Mouse (Mus musculus) kidney, postnatal 10 days (tissue): ENCODE data around the gene Ripor2.

Experiments used
- DNase-seq: peaks from one replicate; pipeline ENCODE4 v3.0.0; 2021; ENCODE audit warnings: mixed read lengths

Gene Ripor2

GRCm38 (mm10) chr13:24778026-24778425 is 196.0 kb downstream of the Ripor2 start:
- DNase-seq: no peak

GRCm38 (mm10) chr13:24778706-24779380 is 196.9 kb downstream of the Ripor2 start:
- DNase-seq: no peak

DNA sequence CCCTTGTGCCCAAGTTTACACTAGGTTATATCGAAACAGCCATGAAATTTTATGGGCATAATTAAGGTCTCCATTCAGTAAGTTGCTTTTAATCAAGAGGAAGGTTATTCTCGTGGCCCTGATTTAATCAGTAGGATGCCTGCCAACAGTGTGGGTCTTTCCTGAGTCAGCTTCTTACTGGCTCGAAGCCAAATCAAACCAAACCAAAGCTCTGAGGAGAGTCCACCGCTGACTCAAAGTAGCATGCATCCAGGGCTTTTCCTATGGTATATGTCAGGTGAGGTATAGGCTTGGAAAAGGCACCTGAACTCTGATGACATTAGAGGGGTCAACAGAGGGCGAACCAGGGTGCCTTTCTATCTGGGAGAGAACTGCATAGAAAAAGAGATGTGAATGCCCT is 199.9 kb downstream of the Ripor2 start:
- peak; percentile 42 for DNase-seq
